Mouse (Mus musculus): ENCODE measurements around the gene Arhgap44.

GRCm38 (mm10) chr11:65058224-65058908 is 104.4 kb downstream of the Arhgap44 start:
- TF ChIP-seq POLR2A (IDR thresholded peaks at IDR 0.05; ENCODE audit: low read depth, low read length): no peak
- no peak for TF ChIP-seq CTCF (IDR thresholded peaks at IDR 0.05; ENCODE audit: extremely low read depth, insufficient read length, insufficient replicate concordance, low read depth, low read length)
